Mouse (Mus musculus) subcutaneous adipose tissue, adult 2 months (tissue): ENCODE measurements around the gene Shc2. TPM values are rescaled to one million over a fixed set of nuclear protein-coding genes. Genes with fewer than 3 reads are reported as not detected.

ENCODE experiments used
- polyA plus RNA-seq: library from polyadenylated mRNA; depleted of rRNA; stranded (reverse); fragments of >200 nt; gene quantifications from 2 replicates; pipeline ENCODE4 v1.2.3, GENCODE M21; 2012; ENCODE audit warnings: low replicate concordance; rRNA removed

The Shc2 gene
- polyA plus RNA-seq, result 11.9 and 35.3 TPM in 2 replicates

DNA sequence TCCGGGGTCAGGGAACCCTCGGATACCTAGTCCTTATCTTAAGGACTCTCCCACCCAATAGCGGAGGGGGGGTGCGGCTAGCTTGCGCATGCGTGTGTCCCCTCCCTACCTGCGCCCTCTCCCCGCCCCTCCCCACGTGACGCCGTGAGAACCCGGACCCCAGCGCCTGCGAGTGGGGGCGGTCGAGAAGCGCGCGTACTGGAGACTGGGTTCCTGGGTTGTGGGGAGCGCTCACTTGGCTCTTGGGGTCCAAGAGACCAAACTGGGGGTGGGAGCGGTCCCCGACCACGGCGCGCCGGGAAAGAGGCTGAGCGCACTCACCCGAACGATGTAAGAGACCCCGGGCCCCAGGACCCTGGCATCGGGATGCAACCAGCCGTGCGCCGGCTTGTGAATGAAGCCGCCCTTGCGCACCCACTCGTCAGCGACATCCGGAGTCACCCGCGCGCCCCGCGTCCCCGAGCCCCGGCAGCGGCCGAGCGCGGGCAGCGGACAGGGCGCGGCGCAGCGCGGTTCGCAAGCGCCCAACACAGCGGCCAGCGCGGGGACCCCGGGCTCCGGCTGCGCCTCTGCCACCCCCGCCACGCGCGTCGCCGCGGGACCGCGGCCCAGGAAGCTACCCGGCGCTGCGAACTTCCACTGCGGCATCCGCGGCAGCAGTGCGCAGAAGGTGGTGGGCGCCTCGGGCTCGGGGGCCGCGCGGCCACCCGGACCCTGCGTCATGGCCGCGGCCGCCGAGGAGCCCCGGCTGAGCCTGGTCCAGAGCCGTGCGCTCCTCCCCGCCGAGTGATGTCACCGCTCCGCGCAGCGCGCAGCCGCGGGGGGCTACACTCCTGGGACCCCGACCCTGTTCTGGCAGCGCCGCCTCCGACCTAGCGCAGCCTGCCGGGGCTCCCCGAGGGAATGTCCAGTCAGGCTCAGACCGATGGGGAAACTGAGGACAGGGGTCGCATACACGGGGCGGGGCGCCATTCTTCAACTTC is at the start of gene Shc2:
Gene Shc2 (minus strand): TSS at position 791 of the 983 bp plus-strand sequence.

DNA sequence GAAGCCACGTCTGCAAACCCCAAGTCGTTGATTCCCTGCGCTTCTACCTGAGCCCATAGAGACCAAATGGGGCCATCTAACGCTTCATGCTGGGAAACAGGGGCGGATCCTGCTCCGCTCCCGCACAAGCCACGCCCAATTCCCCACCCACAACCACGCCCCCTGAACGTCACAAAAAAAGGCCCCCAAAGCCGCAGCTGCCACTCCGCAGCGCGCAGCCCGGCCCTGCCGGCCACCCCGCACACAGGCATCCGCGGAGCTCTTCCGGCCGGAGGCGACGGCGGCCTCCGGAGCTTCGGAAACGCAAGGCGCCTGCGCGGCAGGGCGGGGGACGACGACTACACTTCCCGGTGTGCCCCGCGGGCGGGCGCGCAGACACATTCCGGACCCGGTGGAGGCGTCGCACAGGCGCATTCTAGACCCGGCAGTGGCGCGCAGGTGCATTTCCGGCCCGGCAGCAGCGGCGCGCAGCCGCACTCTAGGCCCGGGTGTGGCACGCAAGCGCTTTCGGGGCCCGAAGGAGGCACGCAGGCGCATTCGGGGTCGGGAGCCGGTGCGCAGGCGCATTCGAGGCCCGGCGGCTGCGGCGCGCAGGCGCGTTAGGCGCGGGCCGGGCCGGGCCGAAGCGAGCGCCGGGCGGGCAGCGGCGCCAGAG is 44.0 kb upstream of the Shc2 start, which contains the start of gene Cdc34:
Gene Cdc34 (plus strand): TSS at position 605 of the 655 bp plus-strand sequence.

DNA sequence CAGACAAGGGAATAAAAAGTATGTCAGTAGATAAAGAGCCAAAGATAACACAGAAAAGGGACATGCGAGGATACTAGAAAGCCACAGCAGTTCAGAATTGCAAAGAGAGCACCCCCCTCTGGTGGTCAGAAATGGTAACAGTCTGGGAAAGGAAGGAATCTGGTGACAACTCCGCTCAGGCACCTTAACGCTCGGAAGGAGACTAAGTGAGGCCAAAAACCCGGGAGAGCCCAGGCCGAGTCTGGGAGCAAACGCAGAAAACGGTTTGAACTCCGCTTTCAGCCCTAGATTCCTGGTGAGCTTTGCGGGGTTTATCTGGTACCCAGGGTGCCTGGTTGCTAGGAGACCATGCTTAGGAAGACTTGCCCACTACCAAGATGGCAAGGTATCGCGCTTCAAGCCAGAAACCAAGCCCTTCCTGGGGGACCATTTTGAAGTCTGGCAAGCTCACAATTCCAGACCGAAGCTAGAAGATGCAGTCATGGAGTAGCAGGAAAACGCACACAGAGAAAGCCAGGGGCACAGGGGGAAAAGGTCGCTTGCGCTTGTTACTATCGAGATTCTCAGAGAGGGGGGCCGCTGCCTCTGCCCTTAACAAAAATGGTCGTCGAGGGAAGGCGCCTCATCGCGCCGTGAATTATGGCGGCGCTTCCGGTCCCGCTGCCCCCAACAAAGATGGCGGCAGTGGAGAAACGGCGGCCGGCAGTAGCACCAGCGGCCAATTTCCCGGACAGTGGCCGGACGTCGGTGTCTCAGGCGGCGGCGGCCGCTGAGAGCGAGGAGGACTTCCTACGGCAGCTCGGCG is 31.3 kb upstream of the Shc2 start, which contains the start of gene Tpgs1:
Gene Tpgs1 (plus strand): TSS at position 599 of the 805 bp plus-strand sequence.

DNA sequence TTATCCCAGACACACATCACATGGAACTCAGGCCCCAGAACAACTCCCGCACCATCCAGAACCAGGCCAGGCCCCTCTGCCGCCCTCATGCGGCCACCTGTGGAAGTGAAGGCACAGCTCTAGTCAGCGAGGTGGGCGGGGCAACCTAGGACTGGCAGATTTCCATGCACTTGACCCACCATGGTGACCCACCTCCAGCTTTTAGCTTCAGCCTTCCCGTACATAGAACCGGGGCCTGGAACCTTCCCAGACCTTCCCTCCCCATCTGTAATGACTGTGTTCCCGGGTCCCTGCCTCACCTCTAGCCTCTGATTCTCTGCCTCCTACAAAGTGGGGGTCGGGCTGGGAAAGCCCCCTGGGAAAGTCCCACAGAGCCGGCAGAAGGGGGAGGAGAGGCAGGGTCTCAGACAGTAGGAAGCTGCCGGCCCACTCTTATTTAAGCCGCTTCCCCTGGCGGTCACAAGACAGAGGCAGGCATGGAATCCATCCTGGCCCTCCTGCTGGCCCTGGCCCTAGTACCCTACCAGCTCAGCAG is 26.5 kb upstream of the Shc2 start, which contains the start of gene Madcam1:
Gene Madcam1 (plus strand): TSS at position 429 of the 535 bp plus-strand sequence.

DNA sequence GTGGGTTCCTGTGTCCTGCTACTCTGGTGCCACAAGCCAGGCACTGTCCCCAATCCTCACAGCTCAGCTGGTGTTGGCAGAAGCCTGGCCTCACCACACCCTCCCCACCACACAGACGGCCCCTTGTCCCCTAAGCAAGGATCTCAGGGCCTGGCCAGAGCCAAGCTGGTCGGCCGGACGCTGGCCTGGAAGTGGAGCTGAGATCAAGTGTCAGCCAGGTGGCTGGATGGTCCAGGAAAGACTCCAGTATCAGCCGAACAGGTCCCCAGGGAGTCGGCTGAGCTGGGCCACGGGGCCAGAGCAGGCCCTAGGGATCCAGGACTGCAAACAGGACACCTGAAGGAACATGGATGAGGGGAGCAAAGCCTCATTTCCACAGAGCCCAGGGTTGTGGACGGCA is 8.0 kb upstream of the Shc2 start, which contains the start of gene Odf3l2:
Gene Odf3l2 (minus strand): TSS at position 28 of the 400 bp plus-strand sequence.

DNA sequence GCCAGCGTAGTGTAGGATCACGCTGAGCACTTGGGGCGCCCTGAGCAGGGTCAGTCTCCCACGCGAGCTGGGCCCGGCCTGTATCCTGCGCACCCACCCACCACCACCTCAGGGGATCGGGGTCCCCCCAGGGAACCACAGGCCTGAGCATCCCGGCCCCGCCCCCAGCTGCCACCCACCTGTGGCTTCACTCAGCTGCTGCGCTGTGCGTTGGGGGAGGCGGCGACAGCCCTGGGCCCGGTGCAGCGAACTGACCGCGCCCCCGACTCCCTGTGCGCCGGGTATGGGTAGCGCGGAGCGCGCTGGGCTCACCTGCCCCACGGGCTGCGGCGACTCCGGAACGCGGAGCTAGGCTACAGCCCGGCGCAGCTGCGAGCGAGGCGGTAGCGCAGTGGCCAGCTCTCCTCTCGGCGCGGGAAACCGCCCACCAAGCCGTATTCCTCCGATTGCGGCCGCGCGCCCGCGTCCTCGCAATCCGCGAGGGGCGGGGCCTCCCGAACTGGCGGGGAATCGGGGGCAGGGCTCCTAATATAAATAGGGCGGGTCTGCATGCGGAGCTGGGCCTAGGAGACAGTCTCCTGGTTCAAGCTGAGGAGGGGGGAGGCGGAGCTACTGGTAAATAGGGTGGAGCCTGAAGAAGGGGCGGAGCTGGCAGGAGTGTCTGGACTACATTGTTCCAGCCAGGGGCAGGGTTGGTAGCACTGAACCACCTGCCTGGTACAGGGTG is 24.0 kb downstream of the Shc2 start, which contains the start of gene C2cd4c:
Gene C2cd4c (minus strand): TSS at position 448 of the 727 bp plus-strand sequence.

DNA sequence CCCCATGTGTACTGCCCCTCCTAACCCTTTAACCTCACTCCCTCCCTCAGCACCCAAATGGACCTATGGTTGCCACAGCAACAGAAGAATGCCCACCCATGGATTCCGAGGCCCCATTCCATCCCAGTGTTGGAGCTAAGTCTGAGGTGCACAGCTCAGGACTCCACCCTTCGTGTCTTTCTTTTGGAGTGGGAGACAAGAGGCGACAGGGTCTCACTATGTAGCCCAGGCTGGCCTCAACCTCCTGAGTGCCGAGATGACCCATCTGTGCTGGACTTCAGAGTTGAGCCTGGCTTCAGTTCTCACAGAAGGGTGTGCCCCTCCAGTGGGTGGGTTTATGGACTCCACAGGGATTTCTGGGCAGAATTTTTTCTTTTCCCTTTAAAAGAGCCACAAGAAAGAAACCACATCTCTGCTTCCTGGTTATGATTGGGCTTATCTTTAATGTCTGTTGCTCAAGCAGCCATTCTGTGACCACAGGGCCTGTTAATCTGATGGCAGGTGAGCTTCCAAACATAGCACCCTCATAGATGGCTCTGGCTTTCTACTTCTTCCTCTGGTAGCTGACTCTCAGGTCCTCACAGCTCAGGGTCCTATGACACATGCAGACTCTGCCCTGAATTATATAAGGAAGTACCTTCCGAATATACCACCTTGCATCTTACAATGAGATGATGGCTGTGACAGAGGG is 50.5 kb downstream of the Shc2 start, which contains the start of gene Theg:
Gene Theg (minus strand): TSS at position 271 of the 691 bp plus-strand sequence.

Other genes starting within 250 kb of the Shc2 start
- gene Vmn2r83, start 169.2 kb downstream of the Shc2 start, polyA plus RNA-seq, result not detected in 2 replicates
- gene Plpp2, start 104.1 kb downstream of the Shc2 start, polyA plus RNA-seq, result 24.3 and 42.8 TPM in 2 replicates
- 50.2 and 106 TPM in 2 replicates for gene Mier2, start 82.7 kb downstream of the Shc2 start, polyA plus RNA-seq
- gene Theg, start 50.6 kb downstream of the Shc2 start, polyA plus RNA-seq, result not detected in 2 replicates
- 0.11 and 0.67 TPM in 2 replicates for gene C2cd4c, start 23.9 kb downstream of the Shc2 start, polyA plus RNA-seq
- gene Odf3l2, start 7.8 kb upstream of the Shc2 start, polyA plus RNA-seq, result not detected in 2 replicates
- gene Madcam1, start 26.6 kb upstream of the Shc2 start, polyA plus RNA-seq, result 0.35 and 0.63 TPM in 2 replicates
- 53.3 and 65.9 TPM in 2 replicates for gene Tpgs1, start 31.5 kb upstream of the Shc2 start, polyA plus RNA-seq
- gene Cdc34, start 44.3 kb upstream of the Shc2 start, polyA plus RNA-seq, result 199 and 244 TPM in 2 replicates
- gene Gzmm, start 51.1 kb upstream of the Shc2 start, polyA plus RNA-seq, result 0.96 and 1.0 TPM in 2 replicates
- gene Bsg, start 66.6 kb upstream of the Shc2 start, polyA plus RNA-seq, result 629 and 760 TPM in 2 replicates
- gene Hcn2, start 78.7 kb upstream of the Shc2 start, polyA plus RNA-seq, result 2.0 and 3.2 TPM in 2 replicates
- gene Polrmt, start 108.7 kb upstream of the Shc2 start, polyA plus RNA-seq, result 53.4 and 66.9 TPM in 2 replicates
- 0.26 TPM in 1 of 2 replicates, not detected in the other for gene Fgf22, start 117.2 kb upstream of the Shc2 start, polyA plus RNA-seq
- 70.2 and 152 TPM in 2 replicates for gene Rnf126, start 129.0 kb upstream of the Shc2 start, polyA plus RNA-seq
- 48.7 and 48.9 TPM in 2 replicates for gene Fstl3, start 139.4 kb upstream of the Shc2 start, polyA plus RNA-seq
- gene Prss57, start 153.0 kb upstream of the Shc2 start, polyA plus RNA-seq, result 0.17 and 0.19 TPM in 2 replicates
- 79.5 and 127 TPM in 2 replicates for gene Palm, start 155.7 kb upstream of the Shc2 start, polyA plus RNA-seq
- 0.53 and 9.3 TPM in 2 replicates for gene Misp, start 183.1 kb upstream of the Shc2 start, polyA plus RNA-seq
- gene Ptbp1, start 216.5 kb upstream of the Shc2 start, polyA plus RNA-seq, result 143 and 437 TPM in 2 replicates
- gene Prtn3, start 236.6 kb upstream of the Shc2 start, polyA plus RNA-seq, result 9.6 and 15.2 TPM in 2 replicates
- 32.9 and 40.1 TPM in 2 replicates for gene Plppr3, start 236.7 kb upstream of the Shc2 start, polyA plus RNA-seq
- gene Elane, start 248.3 kb upstream of the Shc2 start, polyA plus RNA-seq, result 1.6 and 3.3 TPM in 2 replicates